Mouse (Mus musculus): Measurements from ENCODE around the gene Slc13a5.

Slc13a5 gene

DNA sequence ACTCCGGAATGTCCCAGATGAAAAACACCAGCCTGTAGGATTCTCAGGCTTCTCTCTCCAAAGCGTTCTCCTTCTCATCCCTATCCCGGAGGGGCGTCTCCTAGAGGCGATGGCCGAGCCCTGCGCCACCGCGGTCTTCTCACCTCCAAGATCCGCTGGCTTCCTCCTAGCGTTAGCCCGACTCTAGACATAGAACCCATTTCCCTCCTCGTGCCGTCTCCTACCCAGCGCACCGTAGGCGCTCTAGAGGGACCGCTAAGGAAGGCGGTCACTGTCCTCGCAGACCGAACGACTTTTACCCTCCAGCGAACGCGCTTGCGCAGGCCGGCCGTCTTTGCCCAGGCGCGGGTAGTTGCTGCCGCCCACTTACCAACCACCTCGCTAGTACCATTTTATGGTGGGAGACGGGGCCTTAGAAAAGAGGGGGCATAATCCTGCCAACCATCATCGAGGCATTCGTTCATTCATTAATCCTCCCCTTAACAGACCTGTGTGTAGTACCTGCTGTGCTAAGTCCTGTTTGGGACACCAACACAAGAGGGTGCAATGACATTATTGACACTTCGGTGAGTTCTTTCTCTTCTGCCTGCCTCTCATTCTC, at the start of gene Slc13a5:
Gene Slc13a5, minus strand, starts transcription at position 263 of the 601 bp plus-strand sequence.
- no peak for DNase-seq (ENCODE audit: low spot score)

DNA sequence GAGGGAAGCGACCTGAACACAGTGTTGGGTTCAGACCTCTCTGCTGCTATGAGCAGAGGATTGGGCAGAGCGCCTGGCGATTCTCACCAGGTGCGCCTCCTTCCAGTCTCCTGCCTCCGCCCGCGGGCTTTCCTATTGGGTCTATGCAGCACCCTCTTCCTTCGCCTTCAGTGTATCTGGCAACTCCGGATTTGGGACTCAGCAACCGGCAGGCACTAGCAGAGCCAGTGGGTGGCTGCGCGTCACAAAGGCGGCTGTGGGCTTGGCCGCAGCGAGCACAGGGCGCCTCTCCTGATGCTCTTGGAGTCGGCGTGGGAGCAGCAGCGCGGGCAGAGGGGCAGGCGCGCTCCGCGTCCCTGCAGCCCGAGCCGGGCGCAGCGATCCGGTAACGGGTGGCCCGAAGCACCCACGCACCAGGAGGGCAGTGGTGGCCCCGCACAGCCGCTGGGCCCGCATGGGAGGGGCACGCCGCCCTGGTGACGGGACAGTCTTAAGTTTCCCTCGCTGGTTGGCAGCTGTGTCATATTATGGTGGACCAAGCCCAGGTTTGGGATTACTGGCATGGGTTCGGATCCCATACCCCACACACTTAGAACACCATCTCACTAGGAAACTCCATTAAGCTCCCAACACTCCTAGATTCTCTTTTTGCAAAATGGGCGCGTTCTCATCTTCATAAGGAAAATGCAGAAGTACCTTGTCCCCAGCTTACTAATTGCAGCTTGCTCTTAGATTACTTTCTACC, 47.3 kb upstream of the Slc13a5 start, which contains the start of gene Fbxo39:
Gene Fbxo39, plus strand, starts transcription at position 294 of the 745 bp plus-strand sequence.
- no peak for DNase-seq (ENCODE audit: low spot score)

DNA sequence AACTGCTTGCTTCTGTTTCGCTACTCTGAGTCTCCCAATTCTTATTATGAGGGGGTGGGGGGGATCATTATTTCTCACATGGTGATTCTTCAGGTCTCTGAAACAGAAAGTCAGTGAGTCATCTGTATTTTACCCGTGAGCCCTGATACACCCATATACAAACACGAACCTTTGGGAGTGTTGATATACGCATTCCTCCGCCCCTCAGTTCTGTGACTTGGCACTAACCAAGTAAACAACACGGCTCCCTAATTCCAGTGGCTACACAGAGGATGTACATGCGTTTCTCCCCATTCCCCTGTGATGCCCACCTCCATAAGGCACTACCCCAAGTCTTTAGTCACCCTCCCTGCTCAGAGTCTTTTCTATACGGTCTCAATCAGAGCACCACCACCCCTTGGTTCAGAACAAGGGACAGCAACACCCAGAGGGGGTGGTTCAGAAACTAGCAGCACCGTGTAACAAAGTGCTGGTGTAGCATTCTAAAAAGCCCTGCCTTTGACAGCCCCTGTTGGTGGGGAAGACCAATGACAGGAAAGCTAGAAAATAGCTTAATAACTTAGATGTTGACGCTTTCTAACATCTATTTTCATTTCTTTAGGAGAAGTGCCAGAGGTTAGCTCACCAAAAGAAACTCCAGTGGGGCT, 44.5 kb upstream of the Slc13a5 start:
- no peak for DNase-seq (ENCODE audit: low spot score)

DNA sequence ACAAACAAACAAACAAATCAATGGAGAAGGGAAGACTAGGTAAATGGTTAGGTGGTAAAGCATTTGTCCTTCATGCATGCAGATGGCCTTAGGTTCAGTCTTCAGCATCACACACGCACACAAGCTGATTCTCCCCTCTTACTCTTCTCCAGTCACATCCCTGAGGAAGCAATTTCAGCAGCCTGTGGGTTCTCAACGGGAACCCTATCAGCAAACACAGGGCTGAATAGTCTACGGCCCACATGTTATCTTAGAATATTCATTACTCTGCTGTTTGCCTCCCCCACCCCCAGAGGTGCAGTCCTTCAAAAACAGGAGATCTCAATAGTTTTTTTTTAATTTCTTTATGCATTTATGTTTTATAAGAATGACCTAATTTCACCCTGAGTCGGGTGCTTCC, 43.5 kb upstream of the Slc13a5 start:
- DNase-seq (ENCODE audit: low spot score) = no peak

DNA sequence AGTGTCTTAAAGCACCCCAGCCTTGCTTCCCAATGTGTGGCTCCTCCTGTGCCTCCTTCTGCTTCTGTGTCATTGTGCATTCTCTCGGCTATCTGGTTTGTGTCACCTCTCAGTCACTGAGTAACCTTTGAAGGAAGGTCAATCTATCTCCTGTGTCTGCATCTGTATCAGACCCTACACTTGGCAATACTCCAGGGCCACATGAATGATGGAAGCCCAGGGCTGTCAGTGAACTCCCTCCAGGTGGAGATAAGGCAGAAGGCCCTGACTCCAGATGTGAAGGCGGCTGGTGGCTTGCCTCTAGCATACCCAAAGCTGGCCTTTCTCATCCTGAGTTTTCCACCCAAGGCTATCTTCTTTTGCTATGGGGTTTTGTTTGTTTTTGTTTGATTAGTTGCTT, 42.0 kb upstream of the Slc13a5 start:
- no peak for DNase-seq (ENCODE audit: low spot score)

DNA sequence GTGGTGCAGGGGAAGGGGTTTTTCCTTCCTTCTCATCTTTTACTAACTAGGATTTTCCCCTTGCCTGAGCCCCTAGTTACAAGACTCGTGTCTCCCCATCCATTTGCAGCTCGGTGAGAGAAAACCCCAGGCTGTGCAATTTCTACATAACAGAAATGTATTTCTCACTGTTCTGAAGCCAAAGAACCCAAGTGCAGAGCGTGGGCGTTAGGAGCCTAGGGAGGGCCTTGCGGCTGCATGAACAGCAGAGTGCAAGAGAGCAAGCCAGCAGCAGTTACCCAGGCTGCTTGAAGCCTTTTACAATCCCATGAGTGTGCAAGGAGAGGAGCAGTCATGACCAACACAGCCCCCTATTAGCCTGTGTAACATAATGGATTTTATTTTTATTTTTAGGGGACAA, 40.4 kb upstream of the Slc13a5 start:
- no peak for DNase-seq (ENCODE audit: low spot score)

DNA sequence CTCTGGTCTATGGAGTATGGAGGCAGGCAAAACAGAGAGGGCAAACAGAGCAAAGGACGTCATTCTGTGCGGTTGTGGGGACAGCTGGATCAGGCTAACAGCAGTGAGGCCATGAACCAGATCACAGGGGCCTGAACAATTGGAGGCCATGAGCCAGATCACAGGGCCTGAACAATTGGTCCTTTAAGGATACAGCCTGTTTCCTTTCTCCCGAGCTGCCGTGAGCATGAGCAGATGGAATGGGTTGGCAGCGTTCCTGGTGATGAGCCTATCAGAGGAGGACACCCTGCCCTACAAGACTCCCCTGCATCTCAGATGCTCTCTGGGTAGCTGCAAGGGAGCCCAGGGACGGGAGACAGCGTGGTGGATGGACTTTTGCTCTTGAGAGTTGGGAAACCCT, 35.2 kb upstream of the Slc13a5 start:
- DNase-seq (ENCODE audit: low spot score) = peak; percentile 66

DNA sequence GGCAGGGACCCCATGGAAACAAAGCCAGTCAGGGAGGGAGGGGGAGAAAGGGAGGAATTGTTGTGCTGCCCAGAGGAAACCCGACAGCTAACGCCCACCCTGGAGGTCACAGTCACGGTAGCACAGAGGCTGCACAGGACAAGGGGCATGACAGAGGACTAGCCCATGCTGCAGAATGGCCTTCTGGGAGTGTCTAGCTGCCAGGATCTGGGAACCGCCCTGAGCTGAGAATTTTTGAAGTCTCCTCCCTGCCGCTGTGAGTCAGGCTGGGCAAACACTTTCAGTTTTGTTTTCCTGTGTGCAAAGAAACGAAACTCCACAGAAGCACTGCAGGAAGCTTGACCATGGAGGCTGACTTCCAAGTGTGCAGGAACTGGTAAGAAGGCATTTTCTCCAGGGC, 34.3 kb upstream of the Slc13a5 start, which contains the start of gene Xaf1:
Gene Xaf1, plus strand, starts transcription at position 296 of the 400 bp plus-strand sequence.
- no peak for DNase-seq (ENCODE audit: low spot score)

DNA sequence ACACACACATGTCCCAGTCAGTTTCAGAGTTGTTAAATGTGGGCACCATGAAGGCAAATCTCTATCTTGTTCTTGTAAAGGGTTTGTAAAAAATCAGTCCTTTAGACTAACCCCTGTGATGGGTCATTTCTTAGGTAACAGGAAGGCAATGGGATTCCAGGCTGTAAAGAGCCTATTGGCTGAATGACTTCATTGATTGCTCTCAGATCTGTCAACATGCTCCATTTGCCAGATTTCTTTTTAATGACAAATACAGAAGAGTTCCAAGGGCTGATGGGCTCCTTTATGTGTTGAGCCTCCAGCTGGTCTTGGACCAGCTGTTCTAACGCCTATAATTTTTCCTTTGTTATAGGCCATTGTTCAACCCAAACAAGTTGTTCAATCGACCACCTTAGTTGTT, 26.1 kb upstream of the Slc13a5 start:
- no peak for DNase-seq (ENCODE audit: low spot score)

DNA sequence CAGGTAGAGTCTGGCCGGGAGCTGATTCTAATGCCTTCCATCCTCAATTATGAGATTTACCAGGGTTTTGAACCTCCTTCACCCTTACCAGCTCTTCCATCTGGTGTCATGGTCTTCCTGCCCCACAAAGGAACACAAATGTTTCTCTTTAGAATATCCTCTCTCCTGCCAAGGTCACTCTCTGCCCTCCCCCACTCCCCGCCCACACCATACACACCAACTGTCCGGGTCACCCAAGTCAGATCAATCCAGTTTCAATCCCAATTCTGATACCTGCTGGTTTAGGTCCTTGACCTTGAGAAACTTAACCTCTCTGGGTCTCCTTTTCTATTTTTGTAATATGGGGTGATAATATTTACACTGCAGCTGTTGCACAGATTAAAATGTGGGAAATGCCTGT, 20.5 kb upstream of the Slc13a5 start:
- no peak for DNase-seq (ENCODE audit: low spot score)

DNA sequence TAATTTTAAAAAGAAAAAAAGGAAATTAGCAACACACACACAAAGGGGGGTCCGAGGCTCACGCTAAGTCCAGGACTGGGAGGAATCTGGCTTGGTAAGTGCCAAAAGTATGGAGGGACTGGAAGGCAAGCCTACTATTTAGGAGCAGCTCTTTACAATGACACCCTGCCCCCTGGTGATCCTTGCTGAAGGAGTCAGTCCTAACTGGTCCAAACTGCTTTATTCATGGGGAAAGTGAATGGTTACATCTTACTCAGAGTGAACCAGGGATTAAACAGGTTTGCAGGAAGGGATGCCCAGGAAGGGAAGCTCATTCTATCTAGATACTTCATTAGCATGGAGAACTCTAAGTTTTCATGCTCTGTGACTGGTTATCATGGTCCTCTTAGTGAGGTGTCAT, 20.1 kb upstream of the Slc13a5 start:
- no peak for DNase-seq (ENCODE audit: low spot score)

DNA sequence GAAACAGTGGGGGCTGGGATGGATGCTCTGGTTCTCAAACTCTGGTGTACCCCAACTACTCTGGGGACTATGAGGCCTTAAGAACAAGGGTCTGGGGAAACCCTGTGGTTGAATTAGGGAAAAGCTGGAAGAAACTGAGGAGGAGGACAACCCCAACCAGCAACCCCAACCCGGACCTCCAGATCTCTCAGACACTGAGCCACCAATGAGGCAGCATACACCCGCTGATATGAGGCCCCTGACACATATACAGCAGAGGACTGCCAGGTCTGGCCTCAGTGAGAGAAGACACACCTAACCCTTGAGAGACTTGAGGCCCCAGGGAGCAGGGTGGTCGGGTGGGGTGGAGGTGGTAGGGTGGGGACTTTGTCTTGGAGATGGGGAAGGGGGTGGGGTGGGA, 19.6 kb upstream of the Slc13a5 start:
- DNase-seq (ENCODE audit: low spot score) = no peak

DNA sequence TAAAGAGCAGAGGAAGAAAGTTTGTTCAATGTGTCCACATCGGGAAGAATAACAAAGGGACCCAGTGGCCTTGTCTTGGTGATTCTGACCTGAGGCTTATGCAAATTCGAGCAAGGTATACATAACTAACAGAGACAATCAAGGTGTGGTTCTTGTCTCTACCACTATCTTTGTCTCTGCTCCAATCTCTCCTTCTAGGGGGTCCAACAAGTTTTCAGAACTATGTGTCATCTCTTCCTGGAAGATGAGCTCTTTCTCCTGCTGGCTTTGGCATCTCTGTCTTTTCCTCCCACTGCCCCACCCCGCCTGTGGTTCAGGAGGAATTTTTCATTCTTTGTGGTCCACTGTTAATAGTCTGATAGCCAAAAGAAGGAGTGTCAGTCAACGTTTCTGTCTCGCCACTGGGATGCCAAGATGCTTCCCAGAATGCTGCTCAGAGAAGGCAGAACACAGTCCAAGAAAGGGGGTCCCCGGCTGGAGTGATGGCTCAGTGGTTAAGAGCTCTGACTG, 19.0 kb upstream of the Slc13a5 start:
- DNase-seq (ENCODE audit: low spot score) = no peak

DNA sequence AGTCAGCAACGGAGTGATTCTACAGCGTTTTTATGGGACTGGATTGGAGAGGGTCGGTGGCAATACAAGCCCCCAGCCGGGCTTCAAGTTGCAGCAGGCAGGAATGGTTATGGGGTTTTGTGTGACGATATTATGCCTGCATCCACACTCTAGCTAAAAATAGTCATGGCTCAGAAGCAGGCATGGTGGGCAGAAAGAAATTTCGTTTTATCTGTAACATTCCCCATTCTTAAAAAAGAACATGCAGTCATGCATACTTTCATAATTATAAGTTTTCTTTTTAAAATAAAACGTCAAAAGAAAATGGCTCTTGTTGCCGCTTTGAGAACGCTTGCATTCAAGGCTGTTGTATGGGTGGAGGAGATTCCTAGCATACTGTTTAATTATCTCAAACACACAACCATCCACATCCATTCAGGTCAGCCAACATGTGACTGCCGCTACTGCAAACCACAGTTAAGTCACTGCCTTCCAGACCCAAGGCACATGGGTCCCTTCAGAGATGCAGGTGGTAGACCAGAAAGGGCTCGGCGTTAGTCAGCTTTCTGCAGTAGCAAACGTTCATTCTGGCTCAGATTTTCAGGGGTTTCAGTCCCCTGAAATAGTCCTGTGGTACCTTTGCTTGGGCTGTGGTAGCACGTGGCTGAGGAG, 17.6 kb upstream of the Slc13a5 start:
- no peak for DNase-seq (ENCODE audit: low spot score)

DNA sequence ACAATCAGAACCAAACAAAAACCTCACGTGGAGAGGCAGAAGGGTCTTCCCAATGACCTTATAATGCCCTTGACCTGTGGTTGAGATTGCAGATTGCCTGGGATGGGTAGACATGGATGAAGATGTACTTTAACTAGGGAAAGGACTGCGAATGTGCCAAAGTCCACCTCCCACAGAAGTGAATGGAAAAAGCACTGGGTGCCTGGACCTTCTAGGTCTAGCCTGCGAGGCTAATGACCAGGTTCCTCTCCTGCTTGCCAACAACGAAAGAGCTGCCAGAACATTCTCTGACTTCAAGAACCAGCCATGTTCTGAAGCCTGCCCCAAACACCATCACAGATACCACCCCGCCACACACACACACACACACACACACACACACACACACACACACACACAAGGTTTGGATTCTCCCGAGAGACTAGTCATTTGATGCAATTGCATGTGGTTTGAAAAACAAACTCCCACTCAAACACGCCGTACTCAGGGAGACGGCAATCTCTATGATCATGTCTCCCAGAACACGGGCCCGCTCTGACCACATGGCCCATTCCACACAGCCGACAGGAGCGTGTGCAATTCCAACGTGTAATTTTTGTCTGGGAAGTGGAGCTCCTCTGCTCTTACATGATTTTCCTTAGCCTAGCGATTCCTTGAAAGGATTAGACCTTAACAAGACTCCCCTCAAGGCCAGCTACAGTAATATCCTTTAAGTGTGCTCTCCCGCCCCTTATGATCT, 16.6 kb upstream of the Slc13a5 start:
- DNase-seq (ENCODE audit: low spot score) = no peak

DNA sequence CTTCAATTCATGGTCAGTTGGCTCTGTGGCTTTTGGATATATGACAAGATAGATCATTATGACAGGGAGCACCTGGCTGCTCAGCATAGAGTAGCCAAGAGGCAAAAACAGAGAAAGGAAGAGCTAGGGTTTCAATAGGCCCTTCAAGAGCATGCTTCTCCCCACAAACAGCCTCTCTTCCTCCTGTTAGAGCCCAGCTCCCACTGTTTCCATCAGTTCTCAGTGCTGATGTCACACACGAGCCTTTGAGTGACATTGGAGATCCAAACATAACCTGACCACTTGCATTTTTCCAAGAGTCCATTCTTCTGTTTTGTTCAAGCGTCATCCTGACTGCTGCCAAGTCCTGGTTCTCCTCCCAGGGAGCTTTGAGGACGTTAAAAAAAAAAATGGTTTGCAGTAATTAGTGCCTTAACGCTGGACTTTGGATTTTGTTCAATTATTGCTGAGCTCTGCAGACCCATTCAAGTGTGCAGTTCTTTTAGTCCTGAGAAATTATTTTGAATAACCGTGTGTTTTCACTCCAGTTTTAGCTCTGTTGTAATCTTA, 14.9 kb upstream of the Slc13a5 start:
- DNase-seq (ENCODE audit: low spot score) = no peak

DNA sequence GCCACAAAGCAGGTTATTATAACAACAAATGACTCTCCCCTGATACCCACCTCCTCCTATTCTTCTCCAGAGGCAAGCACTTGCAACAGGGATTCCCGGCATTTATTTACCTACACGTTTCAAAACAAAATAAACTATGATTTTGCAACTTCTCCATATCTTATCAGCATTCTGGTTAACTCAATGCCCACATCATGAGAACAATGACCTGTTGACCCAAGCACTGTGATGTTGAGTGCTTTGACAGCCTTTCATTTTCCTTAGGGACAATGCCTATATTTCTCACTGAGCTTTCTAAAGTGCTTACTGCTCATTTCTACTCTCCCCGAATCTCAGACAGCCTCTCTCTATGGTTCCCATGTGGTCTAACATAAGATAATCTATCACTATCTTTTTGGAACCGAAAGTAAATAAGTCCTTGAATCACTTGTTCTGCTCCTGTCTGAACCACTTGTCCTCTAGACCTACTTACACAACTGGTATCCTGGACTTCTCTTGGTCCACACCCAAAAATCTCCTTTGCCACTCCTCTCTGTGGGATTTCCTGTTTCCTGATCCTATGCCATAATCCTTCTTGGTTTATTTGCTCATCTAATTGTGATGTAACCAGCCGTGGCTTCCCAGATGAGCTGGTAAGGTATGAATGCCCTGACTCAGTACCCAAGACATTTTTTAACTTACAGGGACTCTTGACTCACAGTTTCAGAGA, 14.3 kb upstream of the Slc13a5 start:
- no peak for DNase-seq (ENCODE audit: low spot score)

DNA sequence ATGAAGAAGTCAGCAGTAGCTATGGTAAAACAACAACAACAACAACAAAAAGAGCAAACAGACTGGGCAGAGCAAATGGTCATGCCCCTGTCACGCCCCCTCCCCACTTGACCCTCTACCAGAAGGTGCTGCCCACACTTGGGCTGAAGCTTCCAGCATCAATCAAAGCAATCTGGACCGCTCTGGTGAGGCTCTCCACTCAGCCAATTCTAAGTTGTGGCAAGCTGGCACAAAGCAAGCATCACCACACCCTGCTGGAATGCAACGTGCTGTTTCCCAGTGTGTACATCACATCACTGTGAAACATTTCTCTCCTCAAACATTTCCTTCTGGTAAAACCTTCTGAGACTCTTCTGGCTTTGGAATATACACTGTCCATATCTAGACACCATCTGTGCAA, 6.3 kb upstream of the Slc13a5 start:
- no peak for DNase-seq (ENCODE audit: low spot score)

DNA sequence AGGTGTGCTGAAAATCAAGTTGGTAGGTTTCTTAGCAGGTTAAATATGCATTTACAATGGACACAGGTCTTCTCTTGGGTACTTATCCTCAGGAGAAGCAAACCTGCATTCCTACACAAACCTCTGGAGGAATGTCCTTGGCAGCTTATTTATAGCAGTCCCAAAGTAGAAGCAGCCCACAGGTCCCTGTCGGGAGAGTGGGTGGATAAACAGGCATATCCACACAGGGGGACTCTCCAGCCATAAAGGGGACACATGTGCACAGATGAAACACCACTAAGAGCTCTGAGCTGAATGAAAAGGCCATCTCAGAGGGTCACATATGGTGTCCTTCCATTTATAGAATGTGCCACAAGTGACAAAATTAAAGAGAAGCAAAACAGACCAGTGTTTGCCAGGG, 4.7 kb upstream of the Slc13a5 start:
- DNase-seq (ENCODE audit: low spot score) = no peak

DNA sequence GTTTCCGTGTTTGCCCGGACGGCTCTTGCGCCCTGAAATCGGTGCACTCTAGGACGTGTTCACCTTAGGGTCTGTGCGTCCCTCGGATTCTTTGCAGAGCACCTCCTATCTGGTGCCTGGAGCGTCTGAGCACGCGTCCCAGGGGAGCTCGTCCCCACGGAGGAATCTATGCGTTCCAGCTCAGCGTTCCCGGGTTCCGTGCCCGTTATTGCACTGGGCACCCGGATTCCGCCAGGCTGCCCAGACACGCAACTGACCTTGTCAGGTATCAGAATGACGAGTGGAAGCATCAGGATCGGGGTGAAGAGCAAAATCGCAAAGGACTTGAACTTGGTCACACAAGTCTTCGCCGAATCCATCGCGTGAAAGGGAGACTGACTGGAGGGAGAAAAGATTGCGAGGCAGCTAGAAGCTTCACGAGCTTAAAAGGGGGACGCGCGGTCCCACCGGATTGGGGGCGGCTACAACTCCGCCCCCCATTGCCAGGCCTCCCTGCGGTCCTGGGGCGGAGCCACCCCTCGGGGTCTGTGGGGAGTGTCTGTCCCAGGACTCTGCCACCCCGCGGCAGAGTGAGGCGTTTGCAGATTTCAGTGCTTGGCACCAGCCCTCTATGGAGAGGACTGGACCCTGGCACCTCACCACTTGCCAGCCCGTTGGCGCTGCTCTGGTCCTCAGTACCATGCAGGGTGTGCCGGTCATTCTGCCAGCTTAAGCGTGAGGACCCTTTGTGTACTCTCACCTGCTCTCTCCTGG, 639 bp downstream of the Slc13a5 start:
- peak; percentile 37 for DNase-seq (ENCODE audit: low spot score)
